Mouse (Mus musculus): ENCODE measurements around the gene Eya2.
A peak's percentile ranks its signal among the peaks of the same experiment; 100 is the strongest.

DNA sequence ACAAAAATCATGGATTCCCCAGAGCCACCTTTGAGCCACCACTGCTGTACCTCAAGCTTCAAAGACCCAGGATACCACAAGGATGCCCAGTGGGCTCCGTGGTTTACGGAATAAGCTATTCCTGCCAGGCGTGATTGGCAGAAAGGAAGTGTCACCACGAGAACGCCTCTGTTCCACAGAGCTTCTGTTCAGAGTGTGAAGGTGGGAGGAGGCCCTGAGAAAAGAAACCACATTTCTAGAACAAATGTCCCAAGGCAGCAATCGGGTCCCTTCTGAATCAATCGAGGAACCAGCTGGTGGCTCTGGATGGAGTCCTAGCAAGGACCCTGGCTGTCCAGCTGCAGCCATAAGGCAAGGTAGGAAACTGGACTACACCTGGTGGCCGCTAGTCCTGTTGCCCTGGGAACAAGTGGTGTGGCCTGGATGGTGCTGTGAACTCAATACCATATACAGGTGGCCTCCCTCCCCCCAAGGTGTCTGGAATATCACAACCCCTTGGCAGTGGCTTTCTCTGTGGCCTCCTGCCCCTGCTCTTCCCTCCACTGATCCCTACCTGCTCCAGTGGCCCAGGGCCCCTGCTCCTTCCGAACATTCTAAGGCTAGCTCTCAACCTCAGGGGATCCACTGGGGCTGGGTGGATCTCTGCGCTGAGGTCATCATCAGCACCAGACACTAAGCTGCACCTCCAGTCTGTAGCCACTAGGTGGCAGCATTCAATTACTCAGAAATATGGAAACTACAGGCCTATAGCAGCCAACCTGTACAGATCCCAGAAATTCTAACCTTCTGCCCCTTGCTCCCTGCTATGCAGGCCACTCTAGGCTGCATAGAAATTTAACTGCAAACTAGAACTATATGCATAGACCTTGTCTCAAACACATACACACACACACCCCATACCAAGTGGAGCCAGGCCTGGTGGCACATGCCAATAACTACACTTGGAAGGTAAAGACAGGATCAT, 224.4 kb downstream of the Eya2 start:
- TF ChIP-seq CTCF (IDR thresholded peaks at IDR 0.05; ENCODE audit: extremely low read depth, insufficient read depth, low read length): peak; percentile 83
- TF ChIP-seq POLR2A (IDR thresholded peaks at IDR 0.05; ENCODE audit: extremely low read depth, insufficient read depth, low read length): 0 out of 2 replicates have a peak, but pooled peaks have one; percentile 7

All from cortical plate, adult 2 months (tissue).